Mouse (Mus musculus) ES-E14 (cell line): ENCODE measurements around the gene Notch2. TPM values are rescaled to one million over a fixed set of nuclear protein-coding genes. Genes with fewer than 3 reads are reported as not detected.

ENCODE experiments used
- DNase-seq: peaks from one replicate; pipeline ENCODE4 v3.0.0-alpha.2; 2013; ENCODE audit warnings: low read depth, low spot score
- H3K27ac ChIP-seq: 2 replicates; pipeline ENCODE4 v1.5.1; 2012; ENCODE audit warnings: low read depth, mild to moderate bottlenecking, low read length, moderate library complexity, mixed read lengths; ENCODE audit not compliant: poor library complexity, insufficient read depth, severe bottlenecking
- H3K36me3 ChIP-seq: 2 replicates; pipeline ENCODE4 v1.6.1; 2012; ENCODE audit warnings: mild to moderate bottlenecking, low read length, moderate library complexity, mixed read lengths; ENCODE audit not compliant: control insufficient read depth, poor library complexity, insufficient read depth, severe bottlenecking
- H3K4me1 ChIP-seq, 2 experiments: fragments of 150-350 bp in 1 of 2; sonication (generic) in 1 of 2; 2 replicates each; pipeline ENCODE4 v1.6.1; 2012; ENCODE audit warnings: low read length in 2 of 2, mild to moderate bottlenecking in 1 of 2, mixed read lengths in 1 of 2; ENCODE audit not compliant: control insufficient read depth in 2 of 2, insufficient read depth in 2 of 2, poor library complexity in 1 of 2
- H3K4me3 ChIP-seq, 2 experiments: fragments of 150-350 bp in 1 of 2; sonication (generic) in 1 of 2; 2 replicates each; pipeline ENCODE4 v1.5.1; 2012; ENCODE audit warnings: low read length in 2 of 2, low read depth in 1 of 2, mild to moderate bottlenecking in 1 of 2, mixed read lengths in 1 of 2; ENCODE audit not compliant: insufficient read depth in 1 of 2, poor library complexity in 1 of 2, severe bottlenecking in 1 of 2
- H3K9ac ChIP-seq: 2 replicates; pipeline ENCODE4 v1.6.1; 2012; ENCODE audit warnings: low read depth, mild to moderate bottlenecking, low read length, mixed read lengths; ENCODE audit not compliant: poor library complexity, insufficient read depth, severe bottlenecking
- H3K9me3 ChIP-seq: fragments of 150-350 bp; sonication (generic); 2 replicates; pipeline ENCODE4 v1.6.1; 2012; ENCODE audit warnings: low read depth, mild to moderate bottlenecking, low read length; ENCODE audit not compliant: control insufficient read depth, insufficient read depth
- CHD2 ChIP-seq: IDR thresholded peaks from 2 replicates; pipeline ENCODE4 v1.6.1; 2014; ENCODE audit warnings: mild to moderate bottlenecking, low read depth, low read length, inconsistent platforms
- HCFC1 ChIP-seq: IDR thresholded peaks from 2 replicates; pipeline ENCODE4 v1.6.1; 2012; ENCODE audit warnings: low read length, inconsistent platforms, borderline replicate concordance; ENCODE audit not compliant: insufficient read depth
- MAFK ChIP-seq: IDR thresholded peaks from 2 replicates; pipeline ENCODE4 v1.6.1; 2014; ENCODE audit warnings: mild to moderate bottlenecking, low read depth, low read length, inconsistent platforms; ENCODE audit not compliant: insufficient read depth
- ZC3H11A ChIP-seq: IDR thresholded peaks from 2 replicates; pipeline ENCODE4 v1.6.1; 2012; ENCODE audit warnings: low read depth, mild to moderate bottlenecking, inconsistent platforms, low read length, borderline replicate concordance
- ZNF384 ChIP-seq: IDR thresholded peaks from 2 replicates; pipeline ENCODE4 v1.6.1; 2012; ENCODE audit warnings: low read depth, low read length, inconsistent platforms
- in situ Hi-C, 2 experiments: fragments of 600-800 bp; cut with MboI; formaldehyde crosslinking; loops; one replicate each; pipeline ENCODE4 v1.15.1; 2025; ENCODE audit warnings: low sequenced_read_pairs in 2 of 2, inconsistent platforms in 1 of 2; ENCODE audit not compliant: unreplicated experiment in 2 of 2
- total RNA-seq: library from RNA; depleted of rRNA; stranded (reverse); fragments of 300-350 nt; gene quantifications from 2 replicates; pipeline ENCODE4 v1.2.3, GENCODE M21; 2012; rRNA removed

The Notch2 gene
- total RNA-seq: 41.5 and 54.3 TPM in 2 replicates

DNA sequence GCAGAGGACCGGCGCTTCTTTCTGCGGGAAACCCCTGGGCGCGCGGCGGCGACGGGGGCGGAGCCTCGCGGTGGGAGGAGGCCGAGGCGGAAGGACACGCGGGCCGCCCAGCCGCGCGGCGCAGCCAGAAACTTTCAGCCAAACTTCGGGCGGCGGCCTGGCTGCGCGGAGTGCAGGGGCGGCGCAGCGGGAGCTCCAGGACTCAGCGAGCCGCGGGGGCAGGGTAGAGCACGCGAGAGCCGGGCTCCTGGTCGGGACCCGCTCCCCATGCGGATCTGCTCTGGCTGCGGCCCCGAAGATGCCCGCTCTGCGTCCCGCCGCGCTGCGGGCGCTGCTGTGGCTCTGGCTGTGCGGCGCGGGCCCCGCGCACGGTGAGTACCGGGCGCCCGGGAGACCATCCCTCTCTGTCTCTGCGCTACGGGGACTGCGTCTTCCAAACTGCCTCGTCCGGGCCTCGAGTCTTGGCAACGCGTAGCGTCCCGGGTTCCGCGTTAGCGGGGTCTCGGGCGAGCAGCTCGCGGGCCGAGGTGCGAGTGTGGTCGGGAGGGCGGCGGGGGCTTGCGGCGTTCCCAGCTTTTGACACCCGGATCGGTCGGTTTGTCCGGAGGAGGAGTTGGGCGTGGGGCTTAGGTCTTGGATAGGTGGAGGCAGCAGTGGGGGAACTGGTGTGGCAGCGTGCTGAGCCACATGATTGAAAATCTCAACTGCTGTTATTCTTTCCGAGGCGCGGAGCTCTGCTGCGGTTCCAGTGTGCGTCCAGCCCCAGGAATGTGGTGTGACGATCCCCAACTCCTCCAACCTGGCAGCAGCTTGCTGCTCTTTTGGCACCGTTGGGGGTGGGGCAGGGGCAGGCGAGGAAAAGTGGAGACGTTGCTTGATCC, at the start of gene Notch2:
Gene Notch2 (plus strand): TSS at position 127 of the 881 bp plus-strand sequence.
- DNase-seq: peak; percentile 88
- Histone ChIP-seq H3K9me3 (no peaks in the 10 kb centered on the region), H3K4me3 (peak within 1 kb of the TSS; percentile 90 to 95), H3K36me3 (no peaks in the 10 kb centered on the region), H3K9ac (peak within 1 kb of the TSS; percentile 98), H3K4me1 (peaks cover 0 to 2% of the 10 kb centered on the region in 2 experiments; a peak in 1 of 4 replicates), H3K27ac (no peak within 1 kb of the TSS)
- in situ Hi-C loops: no loop called here
- TF ChIP-seq HCFC1: peak; percentile 56
- TF ChIP-seq ZC3H11A: no peak
- no peak for TF ChIP-seq MAFK
- TF ChIP-seq ZNF384: no peak
- TF ChIP-seq CHD2: no peak; the same call in 1 of the 2 replicates

DNA sequence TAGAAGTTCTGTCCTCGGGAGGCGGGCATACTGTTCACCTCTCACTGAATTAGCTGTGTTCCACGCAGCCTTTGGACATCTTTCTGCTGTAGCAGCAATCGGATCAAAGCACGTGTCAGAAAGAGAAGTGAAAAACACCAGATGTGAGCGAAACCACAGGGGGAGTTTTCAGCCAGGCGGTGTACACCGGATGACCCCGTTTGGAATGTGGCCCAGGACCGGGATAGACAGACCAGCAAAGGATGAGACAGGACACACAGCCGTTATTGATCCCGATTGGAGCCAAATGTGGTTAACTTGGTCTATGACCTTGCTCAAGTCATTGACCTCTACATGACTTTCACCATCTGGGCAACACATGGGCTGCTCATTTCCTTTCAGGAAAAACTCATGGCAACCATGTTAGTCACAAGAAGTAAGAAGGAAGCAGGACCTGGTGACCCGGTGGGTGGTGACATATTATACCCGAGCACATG, 48.4 kb upstream of the Notch2 start:
- DNase-seq: no peak
- Histone ChIP-seq H3K27ac (no peak overlapping the region), H3K36me3 (no peaks in the 10 kb centered on the region), H3K9me3 (no peaks in the 10 kb centered on the region), H3K4me1 (no peaks in the 10 kb centered on the region), H3K9ac (no peak overlapping the region), H3K4me3 (no peak overlapping the region)
- TF ChIP-seq ZC3H11A: no peak
- TF ChIP-seq CHD2: no peak
- TF ChIP-seq ZNF384: no peak
- TF ChIP-seq MAFK: no peak
- no peak for TF ChIP-seq HCFC1
- in situ Hi-C loops: no loop called here

GRCm38 (mm10) chr3:97967627-97968026, 45.7 kb upstream of the Notch2 start:
- H3K9me3 ChIP-seq: no peaks in the 10 kb centered on the region
- DNase-seq: no peak
- in situ Hi-C loops: no loop called here
- H3K27ac ChIP-seq: no peak overlapping the region
- TF ChIP-seq MAFK (no peak), ZC3H11A (no peak), HCFC1 (no peak), CHD2 (no peak), ZNF384 (no peak)
- no peak overlapping the region for H3K4me3 ChIP-seq
- no peaks in the 10 kb centered on the region for H3K36me3 ChIP-seq
- H3K9ac ChIP-seq: no peak overlapping the region
- H3K4me1 ChIP-seq: no peaks in the 10 kb centered on the region

- no peak for DNase-seq
- H3K27ac ChIP-seq: no peak overlapping the region
- in situ Hi-C loops: no loop called here
- TF ChIP-seq CHD2 (no peak), HCFC1 (no peak), MAFK (no peak), ZNF384 (no peak), ZC3H11A (no peak)
- H3K9me3 ChIP-seq: no peaks in the 10 kb centered on the region
- H3K4me1 ChIP-seq: no peaks in the 10 kb centered on the region
- H3K36me3 ChIP-seq: no peaks in the 10 kb centered on the region
- no peak overlapping the region for H3K9ac ChIP-seq
- no peak overlapping the region for H3K4me3 ChIP-seq
Observed at GRCm38 (mm10) chr3:97968191-97968590, 45.1 kb upstream of the Notch2 start.

DNA sequence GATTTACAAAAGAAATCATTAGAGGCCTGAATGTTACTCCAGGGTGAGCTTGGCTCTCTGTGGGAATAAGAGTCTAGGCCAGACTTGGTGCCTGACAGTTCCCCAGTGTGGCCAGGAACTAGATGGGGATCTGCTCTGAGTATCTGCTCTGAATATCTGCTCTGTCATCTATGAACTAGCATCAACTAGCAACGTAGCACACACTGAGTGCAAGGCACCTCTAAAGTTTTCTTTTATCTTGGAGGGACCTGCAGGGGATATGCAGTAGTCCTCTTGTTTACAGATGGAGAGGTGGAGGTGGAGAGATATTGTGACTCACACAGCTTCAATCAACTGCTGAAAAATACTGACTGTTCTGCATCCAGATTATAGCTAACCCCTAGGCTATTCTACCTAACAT, 44.3 kb upstream of the Notch2 start:
- no peaks in the 10 kb centered on the region for H3K9me3 ChIP-seq
- no peak overlapping the region for H3K9ac ChIP-seq
- H3K4me1 ChIP-seq: no peaks in the 10 kb centered on the region

More for the DNA sequence above, 44.3 kb upstream of the Notch2 start:
- in situ Hi-C loops: no loop called here
- Histone ChIP-seq H3K4me3 (no peak overlapping the region), H3K36me3 (no peaks in the 10 kb centered on the region), H3K27ac (no peak overlapping the region)
- DNase-seq: no peak
- TF ChIP-seq MAFK (no peak), ZNF384 (no peak), ZC3H11A (no peak), HCFC1 (no peak), CHD2 (no peak)
